Mouse (Mus musculus): ENCODE measurements around the gene Iqcn. TPM values are rescaled to one million over a fixed set of nuclear protein-coding genes. Genes with fewer than 3 reads are reported as not detected.

The Iqcn gene
- polyA plus RNA-seq, 1 experiment: not detected

DNA sequence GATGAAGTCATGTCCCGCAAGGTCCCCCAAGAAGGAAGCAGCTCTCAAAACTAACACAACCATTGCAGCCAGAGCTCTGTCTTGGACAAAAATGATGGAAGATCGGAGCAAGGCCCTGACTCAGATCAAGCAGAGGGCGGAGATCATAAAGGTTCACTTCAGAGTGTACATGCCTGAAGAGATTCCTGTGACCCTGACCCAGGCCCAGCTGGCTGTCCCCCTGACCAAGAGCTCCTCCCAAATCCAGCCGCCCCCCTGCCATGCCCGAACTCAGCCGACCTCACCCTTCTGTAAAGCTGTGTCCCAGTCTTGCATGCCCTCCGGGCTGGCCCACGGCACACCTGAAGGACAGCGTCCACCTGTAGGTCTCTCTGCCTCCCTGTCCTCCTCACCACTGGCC, 6.5 kb downstream of the Iqcn start:
- H3K36me3 ChIP-seq (replicated peaks; ENCODE audit: low read length): no peaks in the 10 kb centered on the region
- H3K4me3 ChIP-seq (replicated peaks): no peak overlapping the region
- H3K9me3 ChIP-seq: peaks cover 4% of the 10 kb centered on the region; the same call in 1 of the 2 replicates
- peaks cover 25% of the 10 kb centered on the region for H3K4me1 ChIP-seq
- TF ChIP-seq FLI1 (IDR thresholded peaks at IDR 0.05; ENCODE audit: low read length) (no peak), GATA1 (IDR thresholded peaks at IDR 0.05; ENCODE audit: borderline replicate concordance, low read length) (no peak)
- peaks cover 78% of the 10 kb centered on the region for H3K27me3 ChIP-seq (replicated peaks)

DNA sequence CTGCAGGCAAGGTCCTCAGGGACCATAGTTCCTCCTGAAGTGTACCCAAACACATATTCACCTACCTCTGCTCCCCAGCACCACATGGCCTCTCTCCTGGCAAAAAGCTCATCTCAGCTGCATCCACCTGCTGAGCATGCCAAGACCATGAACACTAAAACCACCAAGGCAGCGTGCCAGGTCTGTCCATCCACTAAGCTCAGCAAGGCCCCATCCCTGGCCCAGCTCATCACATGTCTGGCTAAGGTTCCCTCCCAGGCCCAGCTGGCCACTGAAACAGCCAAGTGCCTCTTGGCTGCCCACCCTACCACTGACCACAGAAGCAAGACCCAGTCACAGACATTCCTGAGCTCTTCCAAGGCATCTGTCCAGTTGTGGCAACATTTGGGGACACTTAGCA, 7.0 kb downstream of the Iqcn start:
- H3K36me3 ChIP-seq (replicated peaks; ENCODE audit: low read length): no peaks in the 10 kb centered on the region
- H3K4me1 ChIP-seq: peaks cover 25% of the 10 kb centered on the region
- no peak overlapping the region for H3K4me3 ChIP-seq (replicated peaks)
- H3K9me3 ChIP-seq: peaks cover 4% of the 10 kb centered on the region; the same call in 1 of the 2 replicates
- TF ChIP-seq GATA1 (IDR thresholded peaks at IDR 0.05; ENCODE audit: borderline replicate concordance, low read length) (no peak), FLI1 (IDR thresholded peaks at IDR 0.05; ENCODE audit: low read length) (no peak)
- H3K27me3 ChIP-seq (replicated peaks): peaks cover 83% of the 10 kb centered on the region

DNA sequence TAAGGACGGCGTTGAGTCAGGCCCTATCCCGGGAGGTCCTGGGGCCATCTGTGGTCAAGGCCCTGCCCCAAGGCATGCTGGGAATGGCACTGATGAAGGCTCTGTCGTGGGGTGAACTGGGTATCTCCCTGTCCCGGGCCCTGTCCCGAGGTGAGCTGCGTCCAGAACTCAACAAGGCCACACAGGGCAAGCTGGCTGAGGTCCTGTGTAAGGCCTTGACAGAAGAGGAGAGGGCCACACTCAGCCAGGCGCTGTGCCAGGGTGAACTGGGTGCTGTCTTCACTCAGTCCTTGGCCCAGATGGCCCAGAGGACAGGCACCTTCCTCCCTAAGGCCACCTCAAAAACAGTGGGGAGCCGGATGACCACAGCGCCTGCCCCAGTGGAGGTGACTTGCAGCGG, 7.8 kb downstream of the Iqcn start:
- H3K4me1 ChIP-seq: peaks cover 24% of the 10 kb centered on the region
- peaks cover 90% of the 10 kb centered on the region for H3K27me3 ChIP-seq (replicated peaks)
- H3K4me3 ChIP-seq (replicated peaks): no peak overlapping the region
- no peaks in the 10 kb centered on the region for H3K36me3 ChIP-seq (replicated peaks; ENCODE audit: low read length)
- TF ChIP-seq FLI1 (IDR thresholded peaks at IDR 0.05; ENCODE audit: low read length) (no peak), GATA1 (IDR thresholded peaks at IDR 0.05; ENCODE audit: borderline replicate concordance, low read length) (no peak)
- H3K9me3 ChIP-seq: peaks cover 4% of the 10 kb centered on the region; the same call in 1 of the 2 replicates

DNA sequence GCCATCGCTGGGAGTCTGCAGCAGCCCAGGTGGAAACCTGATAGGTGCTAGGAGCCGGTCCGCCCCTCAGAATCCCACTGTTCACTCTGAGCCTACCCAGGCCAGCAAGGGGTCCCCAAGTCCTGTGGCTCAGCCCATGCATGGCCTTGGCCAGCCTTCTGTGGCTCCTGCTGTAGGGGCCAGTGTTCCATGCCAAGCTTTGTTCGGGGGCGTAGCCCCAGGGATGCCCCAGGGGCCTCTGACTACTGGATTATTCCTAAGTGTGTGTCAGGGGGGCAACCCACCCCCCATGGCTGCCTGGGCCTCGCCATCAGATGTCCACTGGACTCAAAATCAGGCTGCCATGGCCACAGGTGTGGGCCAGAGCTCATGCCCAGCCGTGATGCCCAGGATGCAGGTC, 10.7 kb downstream of the Iqcn start:
- H3K9me3 ChIP-seq: no peaks in the 10 kb centered on the region
- TF ChIP-seq GATA1 (IDR thresholded peaks at IDR 0.05; ENCODE audit: borderline replicate concordance, low read length): no peak
- TF ChIP-seq FLI1 (IDR thresholded peaks at IDR 0.05; ENCODE audit: low read length): no peak
- no peaks in the 10 kb centered on the region for H3K36me3 ChIP-seq (replicated peaks; ENCODE audit: low read length)
- no peak overlapping the region for H3K4me3 ChIP-seq (replicated peaks)
- peaks cover 31% of the 10 kb centered on the region for H3K4me1 ChIP-seq
- H3K27me3 ChIP-seq (replicated peaks): peaks cover 81% of the 10 kb centered on the region

DNA sequence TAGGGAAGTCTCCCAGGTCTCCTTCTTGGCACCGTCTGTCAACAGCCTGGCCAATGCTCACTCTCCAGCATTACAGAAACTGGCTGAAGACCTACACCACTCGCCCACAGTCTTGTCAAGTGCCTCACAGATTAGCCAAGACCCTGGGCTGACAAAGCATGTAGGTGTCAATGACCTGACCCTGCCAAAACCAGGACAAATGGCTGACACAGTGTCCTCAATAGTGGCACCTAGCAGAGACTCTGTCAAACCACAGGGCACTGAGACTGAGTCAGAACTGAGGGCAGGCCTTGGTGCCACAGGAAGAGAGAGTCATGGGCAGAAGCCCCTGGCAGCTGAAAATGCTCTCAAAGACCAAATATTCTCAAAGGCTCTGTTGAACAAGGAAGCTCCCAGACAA, 11.8 kb downstream of the Iqcn start:
- Histone ChIP-seq H3K9me3 (no peaks in the 10 kb centered on the region), H3K4me1 (peaks cover 37% of the 10 kb centered on the region), H3K4me3 (replicated peaks) (no peak overlapping the region), H3K27me3 (replicated peaks) (peaks cover 71% of the 10 kb centered on the region), H3K36me3 (replicated peaks; ENCODE audit: low read length) (no peaks in the 10 kb centered on the region)
- TF ChIP-seq FLI1 (IDR thresholded peaks at IDR 0.05; ENCODE audit: low read length): no peak
- TF ChIP-seq GATA1 (IDR thresholded peaks at IDR 0.05; ENCODE audit: borderline replicate concordance, low read length): no peak

DNA sequence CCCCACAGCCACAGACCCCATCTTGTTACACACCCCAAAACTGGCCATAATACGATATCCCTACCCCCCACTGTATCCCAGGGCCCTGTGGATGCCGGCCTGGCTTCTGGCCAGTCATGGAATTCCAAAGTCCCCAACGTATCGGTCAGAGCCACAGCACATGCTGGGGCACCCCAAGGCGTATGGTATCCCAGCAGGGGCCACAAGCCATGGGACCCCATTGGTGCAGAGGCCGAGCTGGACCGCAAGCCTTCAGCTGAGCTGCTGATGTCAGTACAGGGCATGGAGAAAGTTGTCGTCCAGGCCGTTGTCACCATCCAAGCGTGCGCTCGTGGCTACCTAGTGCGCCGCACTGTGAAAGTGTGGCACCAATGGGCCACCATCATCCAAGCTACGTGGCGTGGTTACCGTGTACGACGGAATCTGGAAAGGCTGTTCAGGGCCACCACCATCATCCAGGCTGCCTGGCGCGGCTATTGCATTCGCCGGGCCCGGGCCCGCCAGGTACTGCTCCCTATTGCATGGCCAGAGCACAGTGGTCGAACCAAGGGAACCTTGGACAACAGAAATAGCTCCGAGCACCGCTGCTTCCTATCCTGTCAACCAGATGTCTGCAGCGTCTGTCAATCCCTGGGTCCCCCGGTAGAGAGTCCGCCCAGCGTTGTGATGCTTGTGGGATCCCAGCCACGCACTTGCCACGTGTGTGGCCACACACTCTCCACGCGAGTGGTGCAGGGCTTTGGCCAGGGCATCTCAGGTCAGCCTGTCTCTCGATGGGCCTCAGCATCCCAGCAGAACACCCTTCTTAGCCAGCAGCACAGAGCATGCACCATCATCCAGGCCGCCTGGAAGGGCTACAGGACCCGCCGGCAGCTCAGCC, 13.5 kb downstream of the Iqcn start:
- no peaks in the 10 kb centered on the region for H3K36me3 ChIP-seq (replicated peaks; ENCODE audit: low read length)
- peaks cover 54% of the 10 kb centered on the region for H3K27me3 ChIP-seq (replicated peaks)
- peaks cover 39% of the 10 kb centered on the region for H3K4me1 ChIP-seq
- no peak for TF ChIP-seq GATA1 (IDR thresholded peaks at IDR 0.05; ENCODE audit: borderline replicate concordance, low read length)
- TF ChIP-seq FLI1 (IDR thresholded peaks at IDR 0.05; ENCODE audit: low read length): no peak
- no peaks in the 10 kb centered on the region for H3K9me3 ChIP-seq
- H3K4me3 ChIP-seq (replicated peaks): no peak overlapping the region

DNA sequence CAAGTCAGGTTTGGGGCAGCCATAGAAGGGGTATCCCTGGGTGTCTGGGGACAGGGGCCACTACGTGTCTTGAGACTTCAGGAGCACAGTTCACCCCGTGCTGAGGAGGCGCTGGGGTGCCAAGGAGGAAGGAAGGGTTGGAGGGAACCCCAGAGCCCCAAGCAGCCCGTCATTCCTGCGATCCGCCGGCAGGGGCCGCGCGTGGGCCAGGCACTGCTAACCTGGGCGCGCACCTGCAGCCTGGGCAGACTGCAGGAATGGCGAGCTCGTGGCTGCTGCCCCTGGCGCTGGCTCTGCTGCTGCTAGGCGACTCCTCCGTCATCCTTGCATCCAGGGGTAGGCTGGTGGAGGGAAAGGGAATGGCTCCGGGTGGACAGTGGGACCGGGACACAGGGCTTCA, 15.0 kb downstream of the Iqcn start, which contains the start of gene Gm3336:
Gene Gm3336 (plus strand): TSS at position 247 of the 400 bp plus-strand sequence.
- H3K4me3 ChIP-seq (replicated peaks): peak within 1 kb of the TSS; percentile 89
- H3K4me1 ChIP-seq: peaks cover 34% of the 10 kb centered on the region
- peaks cover 39% of the 10 kb centered on the region for H3K27me3 ChIP-seq (replicated peaks)
- TF ChIP-seq FLI1 (IDR thresholded peaks at IDR 0.05; ENCODE audit: low read length): no peak
- TF ChIP-seq GATA1 (IDR thresholded peaks at IDR 0.05; ENCODE audit: borderline replicate concordance, low read length): no peak
- H3K36me3 ChIP-seq (replicated peaks; ENCODE audit: low read length): no peaks in the 10 kb centered on the region
- no peaks in the 10 kb centered on the region for H3K9me3 ChIP-seq

DNA sequence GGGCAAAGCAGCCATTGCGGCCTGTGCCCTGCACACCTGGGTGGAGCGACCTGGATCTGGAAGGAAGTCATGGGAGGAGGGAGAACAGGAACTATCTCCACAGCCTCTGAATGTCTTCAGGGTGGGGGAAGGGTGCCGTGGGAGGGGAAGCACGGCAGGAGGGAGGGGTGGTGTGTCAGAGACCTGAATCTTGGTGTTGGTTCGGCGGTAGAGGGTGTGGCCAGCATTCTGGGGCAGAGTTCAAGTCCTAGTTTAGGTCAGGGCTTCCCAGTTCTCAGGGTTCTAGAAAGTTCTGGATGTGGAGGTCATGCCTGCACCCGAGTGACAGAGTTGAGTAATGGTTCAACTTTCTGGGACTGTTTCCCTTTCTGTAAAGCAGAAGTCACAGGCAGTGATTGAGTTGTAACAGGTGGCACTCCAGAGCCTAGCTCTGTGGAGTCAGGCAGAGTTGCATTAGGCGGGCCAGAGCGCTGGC, 16.6 kb downstream of the Iqcn start:
- TF ChIP-seq GATA1 (IDR thresholded peaks at IDR 0.05; ENCODE audit: borderline replicate concordance, low read length): no peak
- no peak for TF ChIP-seq FLI1 (IDR thresholded peaks at IDR 0.05; ENCODE audit: low read length)
- Histone ChIP-seq H3K9me3 (no peaks in the 10 kb centered on the region), H3K4me3 (replicated peaks) (no peak overlapping the region)

DNA sequence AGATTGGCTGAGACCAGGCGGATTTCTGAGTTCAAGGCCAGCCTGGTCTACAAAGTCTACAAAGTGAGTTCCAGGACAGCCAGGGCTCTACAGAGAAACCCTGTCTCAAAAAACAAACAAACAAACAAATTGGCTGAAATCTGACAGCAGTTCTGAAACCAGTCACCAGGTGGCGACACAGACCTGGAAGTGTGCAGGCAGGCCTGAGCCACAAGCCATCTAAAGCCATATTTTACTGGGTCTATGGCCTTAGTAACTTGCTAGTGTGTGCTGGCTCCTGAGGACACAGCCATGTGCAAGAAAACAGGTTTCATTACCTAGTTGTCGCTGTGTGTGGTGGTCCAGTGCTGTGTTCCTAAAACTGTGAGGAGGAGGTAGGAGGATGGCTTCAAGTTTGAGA, 17.5 kb downstream of the Iqcn start:
- Histone ChIP-seq H3K9me3 (no peaks in the 10 kb centered on the region), H3K36me3 (replicated peaks; ENCODE audit: low read length) (no peaks in the 10 kb centered on the region), H3K27me3 (replicated peaks) (peaks cover 26% of the 10 kb centered on the region), H3K4me1 (peaks cover 24% of the 10 kb centered on the region), H3K4me3 (replicated peaks) (no peak overlapping the region)
- TF ChIP-seq GATA1 (IDR thresholded peaks at IDR 0.05; ENCODE audit: borderline replicate concordance, low read length) (no peak), FLI1 (IDR thresholded peaks at IDR 0.05; ENCODE audit: low read length) (no peak)

More for the DNA sequence above, 16.6 kb downstream of the Iqcn start:
- no peaks in the 10 kb centered on the region for H3K36me3 ChIP-seq (replicated peaks; ENCODE audit: low read length)
- H3K4me1 ChIP-seq: peaks cover 29% of the 10 kb centered on the region
- peaks cover 32% of the 10 kb centered on the region for H3K27me3 ChIP-seq (replicated peaks)

DNA sequence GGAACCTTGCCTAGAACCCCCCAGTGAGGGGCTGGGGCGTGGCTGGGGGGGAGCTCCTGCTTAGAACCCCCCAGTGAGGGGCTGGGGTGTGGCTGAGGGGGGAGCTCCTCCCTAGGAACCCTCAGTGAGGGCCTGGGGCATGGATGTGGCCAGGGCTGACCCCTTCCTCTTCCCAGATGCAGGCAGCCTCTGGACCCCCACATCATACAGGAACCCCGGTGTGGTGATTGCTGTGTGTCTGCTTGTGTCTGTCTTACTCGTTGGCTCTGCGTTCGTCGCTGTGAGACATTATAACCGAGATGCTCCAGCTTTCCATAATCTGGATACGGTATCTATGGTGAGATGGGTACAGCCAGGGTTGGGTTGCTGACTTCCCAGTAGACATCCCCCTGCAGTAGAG, 18.3 kb downstream of the Iqcn start:
- peaks cover 25% of the 10 kb centered on the region for H3K4me1 ChIP-seq
- peaks cover 24% of the 10 kb centered on the region for H3K27me3 ChIP-seq (replicated peaks)
- H3K9me3 ChIP-seq: no peaks in the 10 kb centered on the region
- H3K4me3 ChIP-seq (replicated peaks): no peak overlapping the region
- TF ChIP-seq GATA1 (IDR thresholded peaks at IDR 0.05; ENCODE audit: borderline replicate concordance, low read length) (no peak), FLI1 (IDR thresholded peaks at IDR 0.05; ENCODE audit: low read length) (no peak)
- no peaks in the 10 kb centered on the region for H3K36me3 ChIP-seq (replicated peaks; ENCODE audit: low read length)
